Mouse (Mus musculus) adrenal gland (tissue): ENCODE measurements at regions not wholly inside any gene's neighbourhood (a gene's known extent, or its start where the extent isn't known, plus 50 kb on each side); places are given as distances from the start of the nearest gene placed in this dataset.

Experiments
- intact Hi-C: fragments of 180-260 bp; cut with DNase I; formaldehyde crosslinking; loops from one replicate; pipeline ENCODE4 v1.15.1; 2025

DNA sequence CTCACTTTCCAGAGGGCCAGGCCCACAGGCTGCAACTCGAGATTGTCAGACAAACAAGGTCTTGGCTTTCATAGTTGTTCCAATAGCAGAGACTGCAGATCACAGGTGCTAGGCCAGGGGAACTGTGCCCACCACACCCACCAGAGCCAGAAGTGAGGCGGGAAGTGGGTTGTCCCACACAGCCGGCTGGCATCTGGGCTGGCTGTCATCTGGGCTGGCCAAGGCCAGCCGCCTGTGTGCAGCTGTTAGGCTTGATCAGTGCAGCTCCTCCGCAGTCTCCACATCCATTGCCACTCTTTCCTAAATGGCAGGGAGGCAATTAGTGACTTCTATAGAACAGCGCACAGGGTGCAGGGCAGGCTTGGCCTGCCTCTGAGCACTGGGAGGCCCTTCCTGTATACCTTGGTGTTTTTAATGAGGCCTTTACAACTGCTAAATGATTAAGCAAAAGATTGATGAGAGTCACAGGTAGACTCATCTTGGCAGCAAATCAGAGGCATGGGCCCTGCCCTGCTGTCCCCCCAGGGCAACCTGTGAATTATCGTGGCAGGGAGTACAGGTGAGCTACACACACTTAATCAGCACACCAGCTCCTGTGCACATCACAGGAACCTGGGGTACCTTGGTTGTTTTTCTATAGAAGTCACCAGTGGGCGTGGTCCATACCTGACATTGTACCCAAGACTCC is 122.9 kb downstream of the Bmp7 start:
- intact Hi-C loops, result no loop called here
